Mouse (Mus musculus) C2C12 (cell line): ENCODE measurements around the gene Arpc5. TPM values are rescaled to one million over a fixed set of nuclear protein-coding genes. Genes with fewer than 3 reads are reported as not detected.

Experiments used
- H3K27me3 ChIP-seq: one replicate; pipeline ENCODE4 v1.6.1; 2011; ENCODE audit not compliant: control insufficient read depth, insufficient read depth, insufficient read length
- H3K36me3 ChIP-seq: one replicate; pipeline ENCODE4 v1.6.1; 2011; ENCODE audit not compliant: control insufficient read depth, insufficient read depth
- H3K4me3 ChIP-seq: one replicate; pipeline ENCODE4 v1.5.1; 2011; ENCODE audit warnings: mild to moderate bottlenecking, control low read depth; ENCODE audit not compliant: poor library complexity, insufficient read depth, severe bottlenecking
- H3K79me2 ChIP-seq: one replicate; pipeline ENCODE4 v1.6.1; 2011; ENCODE audit not compliant: control insufficient read depth, insufficient read depth
- H3K79me3 ChIP-seq: one replicate; pipeline ENCODE4 v1.6.1; 2011; ENCODE audit warnings: low read depth, control low read depth
- H3ac ChIP-seq: one replicate; pipeline ENCODE3; 2011; ENCODE audit warnings: low read depth; ENCODE audit not compliant: control insufficient read depth, insufficient read length
- CEBPB ChIP-seq: IDR thresholded peaks from one replicate; pipeline ENCODE4 v1.6.1; 2011; ENCODE audit warnings: low read depth, mild to moderate bottlenecking, control low read depth, moderate library complexity
- CTCF ChIP-seq: IDR thresholded peaks from one replicate; pipeline ENCODE4 v1.5.1; 2011; ENCODE audit not compliant: control insufficient read depth, insufficient read depth, insufficient read length
- FOSL1 ChIP-seq: IDR thresholded peaks from one replicate; pipeline ENCODE4 v1.8.0; 2011; ENCODE audit warnings: mild to moderate bottlenecking, low read length; ENCODE audit not compliant: poor library complexity, insufficient read depth, severe bottlenecking
- MAX ChIP-seq: IDR thresholded peaks from one replicate; pipeline ENCODE4 v1.6.1; 2011; ENCODE audit warnings: mild to moderate bottlenecking, control low read depth
- MYOD1 ChIP-seq: IDR thresholded peaks from one replicate; pipeline ENCODE4 v1.6.1; 2011; ENCODE audit warnings: low read depth; ENCODE audit not compliant: control insufficient read depth, insufficient read length
- MYOG ChIP-seq: IDR thresholded peaks from one replicate; pipeline ENCODE4 v1.6.1; 2011; ENCODE audit not compliant: control insufficient read depth, insufficient read length; ENCODE audit errors: extremely low read depth
- USF1 ChIP-seq: IDR thresholded peaks from one replicate; pipeline ENCODE4 v1.6.1; 2011; ENCODE audit warnings: low read depth, mild to moderate bottlenecking, control low read depth, moderate library complexity
- polyA plus RNA-seq: library from polyadenylated mRNA; unstranded; fragments of >200 nt; fragmentation: generic; extraction: Trizol; gene quantifications from one replicate; pipeline ENCODE4 v1.2.1, GENCODE M21; 2012; ENCODE audit warnings: missing spikeins

The Arpc5 gene
- polyA plus RNA-seq, 1 experiment = 124 TPM

GRCm38 (mm10) chr1:152800633-152801176, 34.4 kb downstream of the Arpc5 start:
- Histone ChIP-seq H3K27me3 (peaks cover 10% of the 10 kb centered on the region), H3ac (no peak overlapping the region), H3K79me3 (no peaks in the 10 kb centered on the region), H3K4me3 (no peak overlapping the region), H3K79me2 (no peaks in the 10 kb centered on the region), H3K36me3 (no peaks in the 10 kb centered on the region)
- TF ChIP-seq MAX = no peak
- TF ChIP-seq FOSL1 = no peak
- TF ChIP-seq MYOD1 = no peak
- TF ChIP-seq MYOG = no peak
- no peak for TF ChIP-seq CEBPB
- no peak for TF ChIP-seq USF1

DNA sequence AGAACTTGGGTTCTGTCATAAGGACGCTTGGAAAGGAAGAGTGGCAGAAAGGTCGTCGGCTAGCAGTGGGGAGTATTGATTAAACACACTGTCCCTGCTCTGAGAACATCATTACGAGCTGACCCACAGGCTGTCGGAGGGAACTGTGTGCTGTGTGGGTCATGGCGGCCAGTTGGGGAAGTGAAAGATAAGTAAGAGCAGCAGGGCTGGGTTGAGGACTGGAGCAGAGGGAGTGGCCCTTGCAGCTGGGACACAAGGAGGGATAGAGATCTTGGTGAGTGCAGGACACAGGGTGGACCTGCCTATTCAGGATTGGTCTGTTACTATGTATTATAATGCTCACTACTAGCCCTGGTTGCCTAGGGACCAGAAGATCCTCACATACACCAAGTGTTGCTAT, 38.6 kb downstream of the Arpc5 start:
- no peaks in the 10 kb centered on the region for H3K79me2 ChIP-seq
- no peak overlapping the region for H3ac ChIP-seq
- H3K36me3 ChIP-seq = no peaks in the 10 kb centered on the region
- no peaks in the 10 kb centered on the region for H3K79me3 ChIP-seq
- no peak overlapping the region for H3K4me3 ChIP-seq
- no peak for TF ChIP-seq MYOD1
- TF ChIP-seq MAX = no peak
- TF ChIP-seq FOSL1 = no peak
- H3K27me3 ChIP-seq = peaks cover 13% of the 10 kb centered on the region

DNA sequence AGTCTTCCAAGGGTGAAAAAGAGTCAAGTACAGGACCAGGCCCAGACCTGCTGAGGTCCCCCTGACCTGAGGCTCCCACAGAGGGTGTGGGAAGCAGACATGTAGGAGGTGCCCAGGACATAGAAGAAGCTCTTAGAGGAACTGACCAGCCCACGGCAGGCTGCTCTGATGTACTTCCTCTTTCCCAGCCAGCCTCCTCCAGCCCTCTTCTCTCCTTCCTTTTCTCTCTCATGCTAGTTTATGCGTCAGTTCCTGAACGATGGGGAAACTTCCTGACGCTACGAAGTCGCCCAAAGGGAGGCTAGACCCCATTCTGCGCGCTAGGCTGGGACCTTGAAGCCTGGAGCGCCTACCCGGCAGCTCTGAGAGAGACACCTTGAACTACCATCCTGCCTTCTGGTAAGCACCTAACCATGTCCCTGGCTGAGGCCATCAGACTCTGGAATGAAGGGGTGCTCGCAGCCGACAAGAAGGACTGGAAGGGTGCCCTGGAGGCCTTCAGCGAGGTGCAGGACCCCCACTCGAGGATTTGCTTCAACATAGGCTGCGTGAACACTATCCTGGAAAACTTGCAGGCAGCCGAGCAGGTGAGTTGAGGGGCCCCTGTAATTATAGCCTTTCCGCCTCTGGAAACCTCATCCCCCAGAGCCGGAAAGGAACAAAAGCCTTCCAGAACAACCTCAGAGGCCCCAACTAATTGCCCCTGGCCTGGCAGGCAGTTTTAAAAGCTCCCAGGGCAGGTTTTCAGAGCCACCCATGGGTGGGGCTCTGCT, 41.5 kb downstream of the Arpc5 start:
- TF ChIP-seq MAX (no peak), CEBPB (no peak), MYOG (no peak), USF1 (no peak), FOSL1 (no peak), CTCF (no peak), MYOD1 (no peak)
- Histone ChIP-seq H3K79me2 (no peaks in the 10 kb centered on the region), H3K27me3 (peaks cover 10% of the 10 kb centered on the region), H3ac (no peak overlapping the region), H3K36me3 (no peaks in the 10 kb centered on the region), H3K79me3 (no peaks in the 10 kb centered on the region), H3K4me3 (no peak overlapping the region)

DNA sequence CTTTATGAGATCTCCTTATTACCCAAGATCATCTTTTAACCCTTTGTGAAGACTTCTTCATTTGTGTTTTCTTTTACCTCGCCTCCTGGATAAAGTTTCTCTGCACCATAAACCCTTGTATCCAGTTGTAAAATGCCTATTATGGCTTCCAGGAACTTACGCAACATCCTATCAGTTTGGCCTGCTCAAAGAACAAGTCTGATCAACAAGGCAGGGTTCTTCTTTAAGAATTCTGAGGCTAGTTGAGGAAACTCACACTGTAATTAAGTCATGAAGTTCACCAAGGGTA, 42.0 kb downstream of the Arpc5 start:
- no peak overlapping the region for H3K4me3 ChIP-seq
- no peak overlapping the region for H3ac ChIP-seq
- H3K36me3 ChIP-seq = no peaks in the 10 kb centered on the region
- no peaks in the 10 kb centered on the region for H3K79me3 ChIP-seq
- TF ChIP-seq CEBPB (no peak), MAX (no peak), MYOG (no peak), CTCF (no peak), USF1 (no peak), MYOD1 (no peak), FOSL1 (no peak)
- no peaks in the 10 kb centered on the region for H3K79me2 ChIP-seq
- H3K27me3 ChIP-seq = peaks cover 10% of the 10 kb centered on the region

GRCm38 (mm10) chr1:152809541-152810252, 43.4 kb downstream of the Arpc5 start:
- no peak overlapping the region for H3K4me3 ChIP-seq
- no peaks in the 10 kb centered on the region for H3K36me3 ChIP-seq
- TF ChIP-seq MYOD1 = no peak
- no peak for TF ChIP-seq FOSL1
- TF ChIP-seq MAX = no peak
- no peak for TF ChIP-seq CEBPB
- TF ChIP-seq MYOG = no peak
- H3K79me3 ChIP-seq = no peaks in the 10 kb centered on the region
- peaks cover 7% of the 10 kb centered on the region for H3K27me3 ChIP-seq
- no peaks in the 10 kb centered on the region for H3K79me2 ChIP-seq
- no peak overlapping the region for H3ac ChIP-seq
